Mouse (Mus musculus) lung, embryonic 16.5 days (tissue): ENCODE data around the gene Dtd1. TPM values are rescaled to one million over a fixed set of nuclear protein-coding genes. Genes with fewer than 3 reads are reported as not detected.
A peak's percentile ranks its signal among the peaks of the same experiment; 100 is the strongest.

ENCODE experiments used
- ATAC-seq: fragments of 200-750 bp; cut with Nextera tagmentation; 2 replicates; pipeline ENCODE4 v1.8.0; 2017; ENCODE audit warnings: low read depth, mild to moderate bottlenecking, moderate library complexity
- H3K27ac ChIP-seq: fragments of 300-500 bp; sonication (generic); 2 replicates; pipeline ENCODE4 v1.5.1; 2014; ENCODE audit warnings: mild to moderate bottlenecking, control low read depth, low read length
- H3K27me3 ChIP-seq: fragments of 300-500 bp; sonication (generic); 2 replicates; pipeline ENCODE4 v1.6.1; 2014; ENCODE audit warnings: low read depth, low read length, mixed read lengths; ENCODE audit not compliant: control insufficient read depth, insufficient read depth
- H3K36me3 ChIP-seq: fragments of 300-500 bp; sonication (generic); 2 replicates; pipeline ENCODE4 v1.6.1; 2014; ENCODE audit warnings: low read length; ENCODE audit not compliant: control insufficient read depth, insufficient read depth
- H3K4me1 ChIP-seq: fragments of 300-500 bp; sonication (generic); replicated peaks from 2 replicates; pipeline ENCODE4 v1.6.1; 2014; ENCODE audit warnings: low read length, mixed read lengths; ENCODE audit not compliant: control insufficient read depth, insufficient read depth
- H3K4me2 ChIP-seq: fragments of 300-500 bp; sonication (generic); 2 replicates; pipeline ENCODE4 v1.6.1; 2014; ENCODE audit warnings: low read depth, low read length, control low read depth
- H3K4me3 ChIP-seq: fragments of 300-500 bp; sonication (generic); 2 replicates; pipeline ENCODE4 v1.5.1; 2014; ENCODE audit warnings: mild to moderate bottlenecking, low read length, control low read depth
- H3K9ac ChIP-seq: fragments of 300-500 bp; sonication (generic); 2 replicates; pipeline ENCODE4 v1.6.1; 2014; ENCODE audit warnings: low read length, control low read depth
- H3K9me3 ChIP-seq: fragments of 300-500 bp; sonication (generic); 2 replicates; pipeline ENCODE4 v1.6.1; 2016; ENCODE audit warnings: low read length; ENCODE audit not compliant: control insufficient read depth
- WGBS: fragments of 180-500 bp; shearing (Covaris S2); extraction: QIAGEN DNeasy Blood & Tissue Kit; methylation state at CpG from one replicate; pipeline ENCODE4 v1.1.7; 2014; 5-methylcytosine and 5-hydroxymethylcytosine counted together
- polyA plus RNA-seq: library from polyadenylated mRNA; unstranded; fragments of >200 nt; fragmentation: Nextera tagmentation; extraction: Ambion mirVana; gene quantifications from 2 replicates; pipeline ENCODE4 v1.2.1, GENCODE M21; 2015

Dtd1 gene
- polyA plus RNA-seq, 1 experiment from 2014 or later, result 38.1 TPM

- Histone ChIP-seq H3K27ac (no peak overlapping the region), H3K27me3 (no peaks in the 10 kb centered on the region), H3K36me3 (no peaks in the 10 kb centered on the region), H3K9ac (no peak overlapping the region), H3K4me3 (no peak overlapping the region), H3K4me1 (0 out of 2 replicates have a peak, but pooled peaks cover 3% of the 10 kb centered on the region), H3K9me3 (no peaks in the 10 kb centered on the region), H3K4me2 (no peak overlapping the region)
- 68% methylated on average over 2 of the region's 2 CpGs for WGBS
- ATAC-seq, result no peak
Measured at GRCm38 (mm10) chr2:144598006-144598405, 1.7 kb upstream of the Dtd1 start.

- Histone ChIP-seq H3K27me3 (no peaks in the 10 kb centered on the region), H3K4me2 (no peak overlapping the region), H3K36me3 (no peaks in the 10 kb centered on the region), H3K27ac (no peak overlapping the region), H3K9ac (no peak overlapping the region), H3K9me3 (no peaks in the 10 kb centered on the region), H3K4me1 (0 out of 2 replicates have a peak, but pooled peaks cover 3% of the 10 kb centered on the region), H3K4me3 (no peak overlapping the region)
- WGBS, result 100% methylated on average over 1 of the region's 1 CpGs
- no peak for ATAC-seq
Measured at GRCm38 (mm10) chr2:144601576-144601975, 1.9 kb downstream of the Dtd1 start.

- 82% methylated on average over 6 of the region's 6 CpGs for WGBS
- H3K27me3 ChIP-seq, result no peaks in the 10 kb centered on the region
- no peak overlapping the region for H3K4me3 ChIP-seq
- no peak overlapping the region for H3K4me2 ChIP-seq
- H3K27ac ChIP-seq, result no peak overlapping the region
- no peaks in the 10 kb centered on the region for H3K4me1 ChIP-seq
- no peaks in the 10 kb centered on the region for H3K9me3 ChIP-seq
- no peak for ATAC-seq
- H3K36me3 ChIP-seq, result no peaks in the 10 kb centered on the region
- H3K9ac ChIP-seq, result no peak overlapping the region
Measured at GRCm38 (mm10) chr2:144613956-144614355, 14.3 kb downstream of the Dtd1 start.

- Histone ChIP-seq H3K36me3 (no peaks in the 10 kb centered on the region), H3K27me3 (no peaks in the 10 kb centered on the region), H3K4me3 (no peak overlapping the region), H3K27ac (no peak overlapping the region), H3K9ac (no peak overlapping the region), H3K9me3 (no peaks in the 10 kb centered on the region), H3K4me2 (no peak overlapping the region), H3K4me1 (no peaks in the 10 kb centered on the region)
- no peak for ATAC-seq
- WGBS, result 70% methylated on average over 16 of the region's 16 CpGs
Measured at GRCm38 (mm10) chr2:144617074-144617874, 17.6 kb downstream of the Dtd1 start.

- H3K9ac ChIP-seq, result no peak overlapping the region
- 89% methylated on average over 6 of the region's 6 CpGs for WGBS
- H3K4me1 ChIP-seq, result no peaks in the 10 kb centered on the region
- no peak overlapping the region for H3K4me2 ChIP-seq
- H3K9me3 ChIP-seq, result no peaks in the 10 kb centered on the region
- H3K27ac ChIP-seq, result no peak overlapping the region
- ATAC-seq, result no peak
- no peaks in the 10 kb centered on the region for H3K36me3 ChIP-seq
- H3K27me3 ChIP-seq, result no peaks in the 10 kb centered on the region
- H3K4me3 ChIP-seq, result no peak overlapping the region
Measured at GRCm38 (mm10) chr2:144621491-144621890, 21.8 kb downstream of the Dtd1 start.

GRCm38 (mm10) chr2:144633551-144633950 is 33.9 kb downstream of the Dtd1 start:
- Histone ChIP-seq H3K36me3 (no peaks in the 10 kb centered on the region), H3K4me2 (no peak overlapping the region), H3K9me3 (no peaks in the 10 kb centered on the region), H3K4me1 (no peaks in the 10 kb centered on the region), H3K4me3 (no peak overlapping the region), H3K27ac (no peak overlapping the region), H3K9ac (no peak overlapping the region), H3K27me3 (no peaks in the 10 kb centered on the region)
- 91% methylated on average over 2 of the region's 2 CpGs for WGBS
- no peak for ATAC-seq

GRCm38 (mm10) chr2:144634231-144634630 is 34.5 kb downstream of the Dtd1 start:
- no peaks in the 10 kb centered on the region for H3K36me3 ChIP-seq
- no peak overlapping the region for H3K27ac ChIP-seq
- H3K9ac ChIP-seq, result no peak overlapping the region
- 49% methylated on average over 5 of the region's 5 CpGs for whole genome bisulfite sequencing
- no peak for ATAC-seq
- no peaks in the 10 kb centered on the region for H3K4me1 ChIP-seq
- H3K4me3 ChIP-seq, result no peak overlapping the region
- no peak overlapping the region for H3K4me2 ChIP-seq
- no peaks in the 10 kb centered on the region for H3K27me3 ChIP-seq
- H3K9me3 ChIP-seq, result no peaks in the 10 kb centered on the region

GRCm38 (mm10) chr2:144634729-144635128 is 35.0 kb downstream of the Dtd1 start:
- Histone ChIP-seq H3K27ac (no peak overlapping the region), H3K4me2 (no peak overlapping the region), H3K9me3 (no peaks in the 10 kb centered on the region), H3K9ac (no peak overlapping the region), H3K4me3 (no peak overlapping the region), H3K27me3 (no peaks in the 10 kb centered on the region), H3K4me1 (no peaks in the 10 kb centered on the region), H3K36me3 (no peaks in the 10 kb centered on the region)
- no peak for ATAC-seq
- 72% methylated on average over 2 of the region's 2 CpGs for WGBS

- peak; percentile 64; the same call in 1 of the 2 replicates for ATAC-seq
- Histone ChIP-seq H3K27ac (no peak overlapping the region), H3K4me2 (no peak overlapping the region), H3K36me3 (no peaks in the 10 kb centered on the region), H3K9me3 (no peaks in the 10 kb centered on the region), H3K4me3 (no peak overlapping the region), H3K27me3 (no peaks in the 10 kb centered on the region), H3K9ac (no peak overlapping the region), H3K4me1 (no peaks in the 10 kb centered on the region)
- 18% methylated on average over 5 of the region's 5 CpGs for WGBS
Measured at GRCm38 (mm10) chr2:144635644-144636320, 36.1 kb downstream of the Dtd1 start.
